Mouse (Mus musculus): ENCODE results near the gene Kifap3.
A peak's percentile ranks its signal among the peaks of the same experiment; 100 is the strongest.
"Not testable (repeated sequence)": the region's sequence is repeated elsewhere in the genome, so short reads cannot be mapped to it uniquely, and the experiment has no call there.

Kifap3 gene

GRCm38 (mm10) chr1:163779336-163780115 is at the start of gene Kifap3:
TSS of gene Kifap3 (plus strand) at chr1:163779583.
- DNase-seq, result peak; percentile 99

- DNase-seq, result not testable (repeated sequence)
Measured at GRCm38 (mm10) chr1:163731166-163731565, 48.2 kb upstream of the Kifap3 start.

GRCm38 (mm10) chr1:163736441-163737238 is 42.7 kb upstream of the Kifap3 start:
- DNase-seq, result no peak

GRCm38 (mm10) chr1:163737239-163737533 is 42.2 kb upstream of the Kifap3 start:
- DNase-seq, result no peak

GRCm38 (mm10) chr1:163751360-163751992 is 27.9 kb upstream of the Kifap3 start:
- DNase-seq, result peak; percentile 1

- no peak for DNase-seq
Measured at GRCm38 (mm10) chr1:163757462-163758207, 21.7 kb upstream of the Kifap3 start.

- not testable (repeated sequence) for DNase-seq
Measured at GRCm38 (mm10) chr1:163783577-163783976, 4.2 kb downstream of the Kifap3 start.

- DNase-seq, result peak; percentile 31
Measured at GRCm38 (mm10) chr1:163821365-163821764, 42.0 kb downstream of the Kifap3 start.

GRCm38 (mm10) chr1:163829482-163829881 is 50.1 kb downstream of the Kifap3 start:
- DNase-seq, result no peak

GRCm38 (mm10) chr1:163834066-163834465 is 54.7 kb downstream of the Kifap3 start:
- DNase-seq, result peak; percentile 20

- DNase-seq, result no peak
Measured at GRCm38 (mm10) chr1:163835062-163835461, 55.7 kb downstream of the Kifap3 start.

GRCm38 (mm10) chr1:163838482-163838881 is 59.1 kb downstream of the Kifap3 start:
- DNase-seq, result not testable (repeated sequence)

GRCm38 (mm10) chr1:163840555-163840954 is 61.2 kb downstream of the Kifap3 start:
- DNase-seq, result no peak

GRCm38 (mm10) chr1:163842238-163842637 is 62.9 kb downstream of the Kifap3 start:
- DNase-seq, result no peak

- no peak for DNase-seq
Measured at GRCm38 (mm10) chr1:163843899-163844298, 64.5 kb downstream of the Kifap3 start.

GRCm38 (mm10) chr1:163852884-163853560 is 73.6 kb downstream of the Kifap3 start:
- DNase-seq, result no peak

GRCm38 (mm10) chr1:163858420-163858819 is 79.0 kb downstream of the Kifap3 start:
- DNase-seq, result no peak

- no peak for DNase-seq
Measured at GRCm38 (mm10) chr1:163861538-163861937, 82.2 kb downstream of the Kifap3 start.

- no peak for DNase-seq
Measured at GRCm38 (mm10) chr1:163873158-163873557, 93.8 kb downstream of the Kifap3 start.

GRCm38 (mm10) chr1:163889629-163890028 is 110.2 kb downstream of the Kifap3 start:
- DNase-seq, result no peak

- DNase-seq, result no peak
Measured at GRCm38 (mm10) chr1:163893294-163893693, 113.9 kb downstream of the Kifap3 start.
